Mouse (Mus musculus): Measurements from ENCODE around the gene Abcc12. TPM values are rescaled to one million over a fixed set of nuclear protein-coding genes. Genes with fewer than 3 reads are reported as not detected.

Gene Abcc12
- total RNA-seq, 2 experiments from 2014 or later = 0.25 to 0.45 TPM

GRCm38 (mm10) chr8:86578693-86579092, 1.8 kb downstream of the Abcc12 start:
- DNase-seq (ENCODE audit: low spot score in 2 of 2) = peak in 1 of 2 experiments; percentile 14

GRCm38 (mm10) chr8:86578076-86578475, 2.4 kb downstream of the Abcc12 start:
- DNase-seq (ENCODE audit: low spot score in 2 of 2) = peak; percentile 70 to 73

GRCm38 (mm10) chr8:86577547-86577946, 2.9 kb downstream of the Abcc12 start:
- peak in 1 of 2 experiments; percentile 22 for DNase-seq (ENCODE audit: low spot score in 2 of 2)

GRCm38 (mm10) chr8:86563674-86564073, 16.8 kb downstream of the Abcc12 start:
- DNase-seq (ENCODE audit: low spot score in 2 of 2) = no peak

DNA sequence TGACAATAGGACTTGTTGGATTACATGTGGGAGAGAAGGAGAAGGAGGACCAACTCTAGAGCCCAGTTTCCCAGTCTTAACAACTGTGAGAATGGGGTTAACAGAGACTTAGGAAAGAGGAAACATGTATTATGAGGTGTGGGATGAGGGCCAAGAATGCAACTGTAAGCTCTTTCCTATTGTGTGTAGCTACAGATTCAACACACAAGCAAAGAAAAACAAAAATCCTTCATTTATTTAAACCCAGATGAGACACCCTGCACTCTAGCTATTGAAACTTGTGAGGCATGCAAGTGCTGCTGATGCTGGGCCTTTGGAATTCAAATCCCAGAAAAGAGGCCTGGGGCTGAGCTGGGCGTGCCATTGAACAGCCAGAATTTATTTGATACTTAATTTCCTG, 18.7 kb downstream of the Abcc12 start:
- no peak for DNase-seq (ENCODE audit: low spot score in 2 of 2)

- DNase-seq (ENCODE audit: low spot score in 2 of 2) = no peak
These were observed 19.8 kb downstream of the Abcc12 start for GRCm38 (mm10) chr8:86560688-86561065.

DNA sequence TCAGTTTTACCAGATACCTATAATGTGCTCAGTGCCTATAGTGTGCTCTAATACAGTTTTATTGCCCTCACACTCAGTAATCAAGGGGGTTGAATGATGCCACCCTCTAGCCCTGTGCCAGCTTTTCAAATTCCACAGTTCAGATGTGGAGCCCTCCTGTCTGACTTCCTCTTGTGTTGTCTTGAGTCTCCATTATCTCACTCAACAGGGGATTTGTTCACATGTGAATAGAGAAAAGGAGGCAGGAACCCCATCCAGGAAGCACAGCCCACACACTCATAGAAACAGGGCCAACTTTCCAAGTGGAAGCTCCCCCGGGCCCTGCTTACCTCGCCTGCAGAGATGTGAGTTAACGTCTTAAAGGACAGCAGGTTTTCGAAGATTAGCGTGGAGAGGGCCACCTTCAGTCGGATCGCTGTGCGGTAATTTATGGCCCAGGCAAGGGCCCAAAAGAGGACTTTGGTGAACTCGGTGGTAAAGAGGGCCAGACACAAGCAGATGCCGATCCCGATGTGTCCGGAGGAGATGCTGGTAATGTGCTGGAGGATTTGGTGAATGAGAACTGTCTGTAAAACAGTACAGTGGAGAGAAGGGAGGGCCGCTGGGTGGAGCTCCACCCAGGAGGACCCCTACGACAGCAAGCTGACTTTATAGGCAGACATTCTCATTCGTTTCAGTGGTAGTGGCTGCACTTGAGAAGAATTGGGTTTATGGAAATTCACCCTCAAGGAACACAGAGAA, 20.4 kb downstream of the Abcc12 start:
- no peak for DNase-seq (ENCODE audit: low spot score in 2 of 2)

DNA sequence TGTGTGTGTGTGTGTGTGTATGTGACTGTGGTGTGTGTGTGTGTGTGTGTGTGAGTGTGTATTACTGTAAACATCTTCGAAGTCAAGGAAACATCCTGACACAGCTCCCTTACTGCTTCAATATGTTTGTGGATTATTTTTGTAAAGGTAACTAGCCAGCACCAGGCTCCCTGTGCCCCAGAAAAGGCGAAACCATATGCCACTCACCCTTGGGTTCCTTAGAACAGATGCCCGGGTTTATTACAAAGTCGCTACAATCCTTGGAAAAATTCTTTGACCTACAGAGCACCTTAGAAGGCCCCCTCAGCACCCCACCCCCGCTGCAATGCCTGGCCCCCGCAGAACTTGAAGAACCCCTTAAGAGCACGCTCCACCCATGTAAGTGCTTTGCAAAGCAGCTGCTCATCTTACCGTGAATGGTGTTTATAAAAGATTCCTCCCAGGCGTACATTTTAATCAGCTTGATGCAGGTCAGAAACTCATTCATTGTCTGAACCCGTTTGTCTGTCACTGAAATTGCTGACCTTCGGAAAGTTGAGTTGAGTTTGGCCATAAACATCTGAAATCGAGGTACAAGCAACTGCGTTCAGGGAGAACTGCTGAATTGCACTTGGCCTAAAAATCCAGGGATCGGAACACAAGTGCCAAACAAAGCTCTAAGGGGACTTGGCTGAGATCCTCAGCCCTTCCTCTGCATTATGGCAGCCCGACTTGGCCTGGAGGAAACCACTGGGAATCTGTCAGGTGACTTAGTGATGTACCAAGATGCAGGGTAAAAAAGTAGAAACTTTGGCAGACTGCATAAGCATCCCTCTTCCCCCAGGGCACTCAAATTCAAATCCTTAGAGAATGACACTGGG, 23.1 kb downstream of the Abcc12 start:
- DNase-seq (ENCODE audit: low spot score in 2 of 2) = no peak

DNA sequence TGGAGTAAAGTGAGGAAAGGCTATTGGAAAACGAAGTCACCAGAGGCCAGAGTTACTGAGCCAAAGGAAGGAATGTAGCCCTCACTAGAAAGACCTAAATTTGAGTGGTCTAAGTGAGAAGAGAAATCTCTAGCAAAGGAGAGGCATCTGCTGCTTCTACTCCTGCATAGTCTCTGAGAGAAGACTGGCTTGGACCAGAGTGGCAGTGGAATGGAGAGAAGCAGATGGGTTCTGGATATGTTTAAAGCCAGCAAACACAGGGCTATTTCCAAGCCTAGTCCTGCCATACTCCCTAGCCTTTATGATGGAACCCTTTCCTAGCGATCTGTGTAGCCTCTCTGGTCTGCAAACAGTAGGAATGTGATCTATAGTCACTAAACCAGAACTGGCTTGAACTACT, 24.9 kb downstream of the Abcc12 start:
- no peak for DNase-seq (ENCODE audit: low spot score in 2 of 2)

DNA sequence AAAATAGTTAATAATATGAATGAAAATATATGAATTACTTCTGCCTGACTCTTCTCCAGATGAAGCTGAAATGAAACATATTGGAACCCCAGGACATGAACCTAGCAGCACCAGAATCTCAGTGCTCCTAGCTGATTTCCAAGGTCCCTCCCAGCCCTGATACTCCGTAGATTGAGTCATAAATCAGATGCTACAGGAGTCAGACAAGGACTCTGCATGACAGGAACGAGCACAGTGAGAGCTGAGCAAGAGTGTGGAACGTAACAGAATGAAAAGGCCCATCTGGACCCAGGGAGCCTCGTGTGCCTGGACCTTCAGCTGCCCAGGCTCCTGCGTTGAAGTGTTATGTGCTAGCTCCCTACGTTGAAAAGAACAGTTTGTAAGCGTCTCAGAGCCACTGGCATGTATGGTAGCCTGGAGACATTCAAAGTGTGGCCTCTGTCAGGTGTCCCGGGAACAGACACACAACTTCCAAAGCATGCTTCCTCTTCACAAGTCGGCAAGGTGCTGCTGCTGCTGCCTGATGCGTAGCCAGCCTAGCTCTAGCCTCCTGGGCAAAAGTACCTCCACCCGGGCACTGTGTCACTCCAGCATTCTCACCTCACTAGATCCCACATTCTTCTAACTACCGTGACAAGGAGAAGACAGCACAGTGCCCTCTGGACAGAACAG, 26.1 kb downstream of the Abcc12 start:
- no peak for DNase-seq (ENCODE audit: low spot score in 2 of 2)

- DNase-seq (ENCODE audit: low spot score in 2 of 2) = no peak
These were observed 30.0 kb downstream of the Abcc12 start for GRCm38 (mm10) chr8:86550516-86550915.

DNA sequence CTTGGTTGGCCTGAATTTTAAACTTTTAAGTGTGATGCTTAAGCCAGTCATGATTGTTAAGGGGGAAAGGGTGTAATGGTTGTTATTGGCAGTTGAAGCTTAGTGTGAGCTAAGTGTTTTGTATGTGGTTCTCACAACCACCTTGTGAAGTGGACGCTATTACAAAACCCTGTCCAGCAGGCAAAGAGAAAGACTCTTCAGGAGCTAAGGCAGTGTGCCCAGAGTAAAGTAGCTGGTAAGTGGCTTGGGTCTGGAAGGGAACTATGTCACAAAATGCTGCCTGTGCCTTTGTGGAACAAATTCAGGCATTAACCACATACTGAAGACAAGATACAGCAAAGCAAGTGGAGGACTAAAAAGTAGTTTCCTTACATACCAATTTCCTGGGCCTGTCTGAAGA, 34.5 kb downstream of the Abcc12 start:
- DNase-seq (ENCODE audit: low spot score in 2 of 2) = no peak

- no peak for DNase-seq (ENCODE audit: low spot score in 2 of 2)
These were observed 39.6 kb downstream of the Abcc12 start for GRCm38 (mm10) chr8:86540906-86541305.

GRCm38 (mm10) chr8:86540376-86540775, 40.1 kb downstream of the Abcc12 start:
- DNase-seq (ENCODE audit: low spot score in 2 of 2) = no peak

- DNase-seq (ENCODE audit: low spot score in 2 of 2) = no peak
These were observed 43.9 kb downstream of the Abcc12 start for GRCm38 (mm10) chr8:86536663-86536987.

- DNase-seq (ENCODE audit: low spot score in 2 of 2) = peak; percentile 46 to 83
These were observed 44.5 kb downstream of the Abcc12 start for GRCm38 (mm10) chr8:86535791-86536662.

GRCm38 (mm10) chr8:86535068-86535560, 45.4 kb downstream of the Abcc12 start:
- no peak for DNase-seq (ENCODE audit: low spot score in 2 of 2)

- no peak for DNase-seq (ENCODE audit: low spot score in 2 of 2)
These were observed 50.8 kb downstream of the Abcc12 start for GRCm38 (mm10) chr8:86529714-86530113.

DNA sequence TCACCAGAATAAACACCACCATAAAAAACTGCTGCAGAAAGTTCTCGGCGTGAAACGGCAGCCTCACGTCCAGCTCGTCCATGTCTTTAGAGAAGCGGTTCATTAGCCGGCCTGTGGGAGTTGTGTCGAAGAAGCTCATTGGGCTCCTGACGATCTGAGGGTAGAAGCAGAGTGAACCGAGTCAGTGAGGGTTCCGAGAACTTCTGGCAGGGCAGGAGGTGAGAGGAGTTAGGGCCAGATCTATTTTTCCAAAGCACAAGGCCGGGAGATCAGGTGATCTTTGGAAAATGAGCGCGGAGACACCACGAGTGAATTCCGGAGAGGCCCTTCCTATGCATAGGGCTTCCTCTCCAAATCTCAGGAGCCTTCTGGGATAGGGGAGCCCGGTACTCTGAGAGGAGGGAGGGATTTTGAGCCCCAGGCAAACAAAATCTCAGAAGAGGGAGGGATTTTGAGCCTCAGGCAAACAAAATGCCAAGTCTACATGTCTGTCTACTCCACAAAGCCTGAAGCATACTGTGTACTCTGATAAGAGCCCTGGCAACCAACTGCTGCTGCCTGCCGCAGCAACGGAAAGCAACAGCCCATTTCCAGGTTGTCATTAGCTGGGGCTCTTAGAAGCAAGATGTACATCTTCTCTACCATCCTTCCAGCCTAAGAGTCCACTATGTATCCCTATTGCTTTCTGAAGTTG, 53.0 kb downstream of the Abcc12 start:
- DNase-seq (ENCODE audit: low spot score in 2 of 2) = peak in 1 of 2 experiments; percentile 21

GRCm38 (mm10) chr8:86526808-86527207, 53.7 kb downstream of the Abcc12 start:
- no peak for DNase-seq (ENCODE audit: low spot score in 2 of 2)
